Mouse (Mus musculus) cerebellum, postnatal 10 days (tissue): ENCODE measurements around the gene Hist2h3c1.
"Not testable (repeated sequence)": the region's sequence is repeated elsewhere in the genome, so short reads cannot be mapped to it uniquely, and the experiment has no call there.

ENCODE experiments used
- DNase-seq, 2 experiments: peaks; one replicate each; pipeline ENCODE4 v3.0.0; 2021; ENCODE audit warnings: mixed read lengths in 2 of 2

The Hist2h3c1 gene

DNA sequence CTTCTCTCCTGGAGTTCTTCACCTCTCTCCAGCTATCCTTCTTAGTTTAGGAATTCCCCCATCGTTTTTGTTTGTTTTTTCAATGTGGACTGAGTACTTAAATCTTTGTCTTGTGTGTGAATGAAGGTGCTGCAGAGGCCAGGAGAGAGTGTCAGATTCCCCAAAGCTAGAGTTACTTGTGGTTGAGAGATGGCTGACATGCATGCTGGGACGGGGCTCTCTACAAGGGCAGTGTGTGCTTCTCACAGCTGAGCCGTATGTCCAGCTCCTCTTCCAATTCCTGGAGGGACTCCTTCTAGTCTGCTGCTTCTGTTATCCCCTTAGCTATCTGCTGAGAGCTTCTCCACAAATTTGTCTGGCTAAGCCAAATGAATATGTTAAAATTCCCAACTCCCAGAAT lies 10.6 kb upstream of the Hist2h3c1 start:
- DNase-seq = no peak

DNA sequence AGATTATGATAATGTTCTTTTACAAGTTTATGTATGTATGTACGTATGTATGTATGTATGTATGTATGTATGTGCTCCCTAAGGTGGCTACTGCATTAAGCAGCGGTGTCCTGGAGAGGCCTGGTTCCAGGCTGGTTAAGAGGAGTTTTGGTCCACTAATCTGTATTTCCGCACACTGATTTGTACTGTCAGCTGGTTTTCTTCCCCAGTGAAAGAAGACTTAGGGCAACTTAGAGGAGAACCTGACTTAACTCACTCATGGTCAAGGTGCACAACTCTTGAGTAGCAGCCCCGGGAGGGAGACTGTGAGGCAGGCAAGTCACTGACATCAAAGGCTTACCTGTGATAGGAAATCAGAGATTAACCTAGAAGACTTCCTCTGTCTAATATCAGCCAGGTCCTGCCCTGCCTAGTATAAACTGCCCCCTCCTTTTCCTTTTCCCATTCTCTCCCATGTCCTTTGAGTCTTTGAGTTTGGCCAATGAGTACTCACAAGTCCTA lies 9.6 kb upstream of the Hist2h3c1 start:
- DNase-seq = no peak

- no peak for DNase-seq
Measured at GRCm38 (mm10) chr3:96237335-96237903, 9.1 kb upstream of the Hist2h3c1 start.

GRCm38 (mm10) chr3:96237904-96238511 lies 8.5 kb upstream of the Hist2h3c1 start:
- DNase-seq = no peak

DNA sequence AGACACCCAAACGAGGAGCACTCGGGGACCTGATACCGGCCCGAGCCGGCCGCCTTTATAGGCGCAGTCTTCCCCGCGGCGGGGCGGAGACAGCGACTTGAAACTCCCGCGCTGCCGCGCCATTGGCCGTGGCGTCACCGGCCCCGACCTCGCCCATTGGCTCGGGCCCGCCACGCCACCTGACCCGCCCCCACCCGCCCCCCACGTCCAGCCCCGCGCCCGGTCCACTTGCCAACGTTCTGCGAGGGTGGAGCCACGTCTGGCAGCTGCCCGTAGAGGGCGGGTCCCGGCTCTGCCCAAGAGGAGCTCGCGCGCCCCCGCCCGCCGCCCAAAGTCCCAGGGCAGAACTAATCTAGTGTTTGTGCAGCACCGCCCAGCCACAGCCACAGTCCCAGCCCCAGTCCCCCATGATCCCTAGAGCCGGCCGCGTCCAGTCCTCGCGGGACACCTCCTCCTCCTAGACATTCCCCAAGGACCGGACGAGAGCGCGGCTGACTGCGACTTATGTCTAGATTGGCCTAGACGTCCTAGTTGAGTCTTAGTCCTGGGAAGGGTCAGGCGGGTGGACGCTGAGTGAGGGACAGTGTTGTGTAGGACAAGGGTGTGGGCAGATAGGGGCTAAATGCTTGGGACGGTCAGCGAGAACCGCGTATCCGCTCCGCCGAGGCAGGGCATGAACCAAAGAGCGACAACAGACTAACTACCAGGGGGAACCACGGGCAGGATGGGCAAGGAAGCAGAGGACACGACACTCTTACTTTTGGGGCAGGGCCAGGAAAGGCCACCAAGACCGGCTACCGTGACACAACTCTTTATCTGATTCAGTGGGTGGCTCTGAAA lies 7.3 kb upstream of the Hist2h3c1 start, which contains the start of gene Hist2h3c2:
Gene Hist2h3c2 (minus strand): TSS at position 174 of the 840 bp plus-strand sequence.
- peak; percentile 51 to 67 for DNase-seq

DNA sequence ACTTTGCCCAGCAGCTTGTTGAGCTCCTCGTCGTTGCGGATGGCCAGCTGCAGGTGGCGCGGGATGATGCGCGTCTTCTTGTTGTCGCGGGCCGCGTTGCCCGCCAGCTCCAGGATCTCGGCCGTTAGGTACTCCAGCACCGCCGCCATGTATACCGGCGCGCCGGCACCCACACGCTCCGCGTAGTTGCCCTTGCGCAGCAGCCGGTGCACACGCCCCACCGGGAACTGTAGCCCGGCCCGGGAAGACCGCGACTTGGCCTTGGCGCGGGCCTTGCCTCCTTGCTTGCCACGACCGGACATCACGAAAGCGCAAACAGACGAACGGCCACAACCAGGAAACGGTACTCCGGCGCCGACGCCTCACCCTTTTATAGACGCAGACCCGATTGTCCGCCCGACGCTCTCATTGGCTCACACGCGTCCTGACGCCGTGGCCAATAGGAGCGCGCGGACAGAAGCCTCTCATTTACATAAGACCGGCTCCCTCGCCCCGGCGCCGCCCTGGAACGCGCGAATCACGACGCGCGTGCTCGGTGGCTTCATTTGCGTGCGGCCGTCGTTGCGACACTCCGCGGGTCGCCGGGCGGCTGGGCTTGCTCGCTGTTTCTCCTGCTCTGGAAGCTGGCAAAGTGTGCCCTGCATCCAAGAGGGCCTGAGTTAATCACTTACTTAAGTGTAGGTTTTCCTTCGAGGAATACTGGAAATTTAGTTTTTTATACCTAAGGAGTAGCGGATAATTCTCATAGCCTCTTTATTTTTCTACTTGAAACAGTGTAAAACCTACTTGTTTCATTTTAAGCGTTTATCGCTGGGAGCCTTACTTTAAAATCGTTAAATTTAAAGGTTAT lies 6.3 kb upstream of the Hist2h3c1 start, which contains the start of gene Hist2h2aa2:
Gene Hist2h2aa2 (minus strand): TSS at position 328 of the 850 bp plus-strand sequence.
- DNase-seq = peak; percentile 96 to 97

- no peak for DNase-seq
Measured at GRCm38 (mm10) chr3:96240799-96241197, 5.7 kb upstream of the Hist2h3c1 start.

GRCm38 (mm10) chr3:96243921-96244572 lies 2.4 kb upstream of the Hist2h3c1 start:
- no peak for DNase-seq

GRCm38 (mm10) chr3:96245003-96245886 lies 1.2 kb upstream of the Hist2h3c1 start, which contains the start of gene Hist2h2aa1:
Hist2h2aa1 (plus strand) TSS chr3:96245497.
- DNase-seq = peak; percentile 90

GRCm38 (mm10) chr3:96246018-96246417 lies 467 bp upstream of the Hist2h3c1 start:
- DNase-seq = not testable (repeated sequence)

GRCm38 (mm10) chr3:96247356-96248140 lies 1.1 kb downstream of the Hist2h3c1 start:
- DNase-seq = no peak

DNA sequence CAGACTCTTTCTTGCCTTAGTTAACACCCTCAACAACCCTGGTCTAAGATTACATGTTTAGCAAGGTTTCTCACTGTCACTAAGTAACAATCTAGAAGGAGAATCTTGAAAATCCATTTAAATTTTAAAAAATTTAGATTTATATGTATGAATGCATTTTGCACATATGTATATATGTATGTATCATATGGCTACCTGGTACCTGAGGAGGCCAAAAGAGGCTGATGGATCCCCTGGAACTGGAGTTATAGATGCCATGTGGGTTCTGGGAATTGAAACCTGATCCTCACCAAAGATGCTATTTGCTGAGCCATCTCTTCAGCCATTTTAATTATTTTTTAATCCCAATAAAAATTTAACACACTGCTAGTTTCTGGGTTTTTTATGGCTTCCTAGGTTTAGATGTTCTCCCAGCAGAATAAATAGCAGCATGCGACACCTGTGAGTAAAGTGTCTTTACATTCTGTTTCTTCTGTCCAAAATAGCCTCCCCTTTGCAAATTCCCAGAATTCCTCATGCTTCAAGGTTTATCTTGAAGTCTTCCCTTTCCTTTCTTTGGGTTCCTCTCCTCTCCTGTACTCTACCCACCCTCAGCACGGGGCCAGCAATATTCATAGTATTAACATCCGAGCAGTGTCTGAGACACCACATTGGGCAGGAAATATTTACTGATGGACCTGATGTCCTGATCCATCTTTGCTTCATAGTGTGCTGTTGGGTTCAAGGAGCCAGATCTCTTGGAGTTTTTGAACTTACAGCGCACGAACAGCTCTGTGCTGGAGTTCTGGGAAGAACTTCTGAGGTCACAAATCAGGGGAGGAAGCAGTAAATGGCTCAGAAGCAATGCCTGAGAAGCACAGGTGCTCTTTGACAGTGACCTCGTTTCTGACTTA lies 1.9 kb downstream of the Hist2h3c1 start:
- no peak for DNase-seq

GRCm38 (mm10) chr3:96249034-96249345 lies 2.5 kb downstream of the Hist2h3c1 start:
- no peak for DNase-seq

DNA sequence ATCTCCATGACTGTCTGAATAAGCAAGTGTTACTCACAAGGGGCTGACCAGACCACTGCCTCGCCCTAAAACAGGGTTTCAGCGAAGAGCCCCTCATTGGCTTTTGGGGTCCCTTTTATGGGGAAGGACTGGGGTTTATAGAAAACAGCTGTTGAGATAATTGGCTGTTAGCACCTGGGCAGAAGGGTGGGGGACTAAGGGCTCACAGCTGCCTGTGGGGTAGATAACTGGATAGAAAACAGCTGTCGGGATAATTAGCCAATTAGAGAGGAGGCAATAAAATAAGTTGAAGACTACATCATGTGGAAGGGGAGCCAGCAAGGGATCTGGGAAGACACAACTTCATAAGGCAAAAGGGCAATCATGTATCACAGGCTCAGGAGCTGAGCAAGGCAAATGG lies 4.4 kb downstream of the Hist2h3c1 start:
- DNase-seq = no peak

GRCm38 (mm10) chr3:96251787-96252186 lies 5.3 kb downstream of the Hist2h3c1 start:
- no peak for DNase-seq

DNA sequence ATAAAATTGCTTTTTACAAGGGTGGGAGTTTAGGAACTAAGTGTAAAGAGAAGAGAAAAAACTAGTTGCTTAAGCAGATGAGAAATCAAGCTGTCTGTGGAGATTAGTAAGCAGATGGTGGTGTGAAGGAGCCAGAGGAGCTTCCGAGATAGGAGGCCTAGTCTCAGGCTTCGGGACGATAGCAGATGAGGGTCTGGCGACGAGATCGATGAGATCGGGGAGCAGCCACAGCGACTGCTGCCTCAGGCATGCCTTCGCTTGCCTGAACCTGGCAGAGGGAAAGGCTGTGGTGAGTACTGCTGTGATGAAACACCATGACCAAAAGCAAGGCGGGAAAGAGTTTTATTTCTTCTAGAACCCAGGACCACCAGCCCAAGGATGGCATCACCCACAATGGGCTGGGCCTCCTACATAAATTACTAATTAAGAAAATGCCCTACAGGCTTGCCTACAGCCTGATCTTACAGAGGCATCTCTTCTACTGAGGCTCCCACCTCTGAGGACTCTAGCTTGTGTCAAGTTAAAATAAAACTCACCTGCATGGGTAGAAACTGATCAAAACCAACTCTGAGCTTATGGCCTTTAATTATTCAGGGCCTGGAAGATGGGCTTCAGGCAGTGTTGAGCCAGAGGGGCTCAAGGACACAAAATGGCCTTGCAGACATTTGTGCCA lies 8.3 kb downstream of the Hist2h3c1 start:
- DNase-seq = peak; percentile 76 to 80

DNA sequence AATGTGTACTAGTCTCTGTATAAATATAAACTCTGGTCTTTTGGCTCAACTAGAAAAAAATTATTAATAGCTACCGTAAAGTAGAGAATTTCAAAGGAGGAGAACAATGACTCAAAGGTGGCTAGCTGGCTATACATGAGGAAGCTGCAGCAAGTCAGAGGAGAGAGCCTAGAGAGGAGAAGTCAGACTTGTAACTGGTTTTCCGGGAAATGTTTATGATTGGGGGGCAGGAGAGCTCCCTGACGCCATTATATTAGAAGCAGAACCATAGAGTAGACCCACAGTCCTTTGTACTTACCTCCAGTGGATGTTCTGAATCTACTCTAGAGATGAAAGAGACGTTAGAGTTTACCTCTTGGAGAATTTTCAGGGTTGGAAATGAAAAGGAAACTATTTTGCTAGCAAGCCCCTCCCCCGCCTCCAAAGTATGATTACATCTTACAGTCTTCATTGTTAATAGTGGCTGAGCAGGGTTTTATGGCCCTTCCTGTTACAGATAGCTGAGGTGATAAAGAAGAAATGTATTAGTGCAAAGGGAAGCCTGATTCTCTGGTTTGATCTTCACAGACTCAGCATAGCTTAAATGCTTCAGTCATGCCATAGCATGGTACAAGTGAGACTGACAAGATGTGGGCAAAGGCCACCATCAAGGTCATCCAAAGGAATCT lies 9.6 kb downstream of the Hist2h3c1 start:
- DNase-seq = no peak

- DNase-seq = no peak
Measured at GRCm38 (mm10) chr3:96257190-96257589, 10.7 kb downstream of the Hist2h3c1 start.
